Mouse (Mus musculus) large intestine, adult 2 months (tissue): ENCODE measurements around the gene Drg1. TPM values are rescaled to one million over a fixed set of nuclear protein-coding genes. Genes with fewer than 3 reads are reported as not detected.

Source experiments
- DNase-seq: peaks from one replicate; pipeline ENCODE4 v3.0.0-alpha.2; 2012; ENCODE audit warnings: low read depth, low spot score
- WGBS: fragments of 180-500 bp; shearing (Covaris S2); methylation state at CpG from one replicate; pipeline ENCODE4 v1.1.7; 2018; 5-methylcytosine and 5-hydroxymethylcytosine counted together
- polyA plus RNA-seq: library from polyadenylated mRNA; depleted of rRNA; stranded (reverse); fragments of >200 nt; gene quantifications from 2 replicates; pipeline ENCODE4 v1.2.3, GENCODE M21; 2012

Drg1 gene
- polyA plus RNA-seq, 1 experiment: 20.2 TPM

DNA sequence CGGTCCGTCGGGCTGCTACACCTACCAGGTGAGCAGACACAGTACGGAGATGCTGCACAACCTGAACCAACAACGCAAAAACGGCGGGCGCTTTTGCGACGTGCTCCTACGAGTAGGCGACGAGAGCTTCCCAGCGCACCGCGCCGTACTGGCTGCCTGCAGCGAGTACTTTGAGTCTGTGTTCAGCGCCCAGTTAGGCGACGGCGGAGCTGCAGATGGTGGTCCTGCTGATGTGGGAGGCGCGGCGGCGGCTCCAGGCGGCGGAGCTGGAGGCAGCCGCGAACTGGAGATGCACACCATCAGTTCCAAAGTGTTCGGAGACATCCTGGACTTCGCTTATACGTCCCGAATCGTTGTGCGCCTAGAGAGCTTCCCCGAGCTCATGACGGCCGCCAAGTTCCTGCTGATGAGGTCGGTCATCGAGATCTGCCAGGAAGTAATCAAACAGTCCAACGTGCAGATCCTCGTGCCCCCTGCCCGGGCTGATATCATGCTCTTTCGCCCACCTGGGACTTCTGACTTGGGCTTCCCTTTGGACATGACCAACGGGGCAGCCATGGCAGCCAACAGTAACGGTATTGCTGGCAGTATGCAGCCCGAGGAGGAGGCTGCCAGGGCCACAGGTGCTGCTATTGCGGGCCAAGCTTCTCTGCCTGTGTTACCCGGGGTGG lies 24.6 kb upstream of the Drg1 start:
- WGBS: under 1% methylated on average over 50 of the region's 50 CpGs
- no peak for DNase-seq

DNA sequence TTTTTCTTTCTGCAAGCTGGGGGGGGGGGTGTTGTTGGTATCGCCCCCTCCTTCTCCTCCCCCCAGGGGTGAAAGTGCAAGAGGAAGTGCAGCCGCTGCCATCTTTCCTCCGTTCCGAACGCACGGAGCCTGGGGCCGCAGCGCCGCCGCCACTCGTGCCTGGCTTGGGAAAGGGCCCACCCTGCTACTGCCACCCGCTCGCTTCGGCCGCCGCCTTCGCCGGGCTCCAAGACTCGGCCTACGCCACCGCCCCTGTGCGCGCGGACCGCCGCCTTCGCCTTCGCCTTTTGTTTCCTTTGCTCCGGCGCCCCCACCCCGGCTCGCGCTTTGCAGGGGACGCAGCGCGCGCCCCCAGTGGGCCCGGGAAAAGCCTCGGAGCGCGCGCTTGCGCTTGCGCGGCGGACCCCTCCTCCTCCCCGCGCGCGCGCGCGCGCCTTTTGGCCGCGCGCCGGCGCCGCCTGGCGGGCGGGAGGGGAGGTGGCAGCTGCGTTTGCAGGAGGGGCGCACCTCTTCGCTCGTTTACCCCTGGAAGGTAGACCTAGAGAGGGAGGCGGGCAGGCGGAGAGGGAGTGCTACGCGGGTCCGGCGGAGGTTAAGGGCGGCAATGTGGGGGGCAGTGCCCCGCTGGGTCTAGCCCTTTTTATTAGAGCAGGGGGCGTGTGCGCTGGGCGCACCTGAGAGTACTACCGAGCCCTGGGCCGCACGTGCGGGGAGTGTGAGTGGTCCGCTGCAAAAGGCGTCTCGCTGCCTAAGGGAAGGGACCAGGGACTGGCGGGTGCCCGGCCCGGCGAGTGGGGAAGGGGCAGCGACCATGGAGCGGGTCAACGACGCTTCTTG lies 23.8 kb upstream of the Drg1 start:
- 1% methylated on average over 91 of the region's 92 CpGs for WGBS

DNA sequence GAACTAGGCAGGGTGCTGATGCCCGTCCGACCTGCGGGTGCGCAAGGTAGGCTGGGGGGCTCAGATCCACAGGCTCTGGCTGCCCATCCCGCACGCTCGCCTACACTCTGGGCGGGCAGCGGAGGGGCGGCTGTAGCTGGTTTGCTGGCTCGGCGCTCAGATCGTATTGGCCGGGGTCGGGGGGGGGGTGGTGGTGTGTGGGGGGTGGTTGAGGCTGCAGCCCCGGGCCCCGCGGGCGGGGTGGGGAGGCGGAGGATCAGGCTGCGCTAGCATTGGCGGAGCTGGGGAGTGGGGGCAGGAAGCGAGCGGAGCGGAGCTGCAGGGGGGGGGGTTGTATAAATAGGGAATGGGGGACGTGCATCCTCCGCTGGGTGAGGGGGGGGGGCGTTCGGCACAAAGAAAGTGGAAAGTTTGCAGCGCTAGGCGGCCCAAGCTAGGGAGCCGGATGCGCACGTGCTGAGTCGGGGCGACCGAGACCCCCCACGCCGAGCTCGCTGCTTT lies 23.1 kb upstream of the Drg1 start:
- WGBS: 1% methylated on average over 37 of the region's 40 CpGs
- DNase-seq: no peak

More for the DNA sequence above, 23.8 kb upstream of the Drg1 start:
- DNase-seq: no peak

DNA sequence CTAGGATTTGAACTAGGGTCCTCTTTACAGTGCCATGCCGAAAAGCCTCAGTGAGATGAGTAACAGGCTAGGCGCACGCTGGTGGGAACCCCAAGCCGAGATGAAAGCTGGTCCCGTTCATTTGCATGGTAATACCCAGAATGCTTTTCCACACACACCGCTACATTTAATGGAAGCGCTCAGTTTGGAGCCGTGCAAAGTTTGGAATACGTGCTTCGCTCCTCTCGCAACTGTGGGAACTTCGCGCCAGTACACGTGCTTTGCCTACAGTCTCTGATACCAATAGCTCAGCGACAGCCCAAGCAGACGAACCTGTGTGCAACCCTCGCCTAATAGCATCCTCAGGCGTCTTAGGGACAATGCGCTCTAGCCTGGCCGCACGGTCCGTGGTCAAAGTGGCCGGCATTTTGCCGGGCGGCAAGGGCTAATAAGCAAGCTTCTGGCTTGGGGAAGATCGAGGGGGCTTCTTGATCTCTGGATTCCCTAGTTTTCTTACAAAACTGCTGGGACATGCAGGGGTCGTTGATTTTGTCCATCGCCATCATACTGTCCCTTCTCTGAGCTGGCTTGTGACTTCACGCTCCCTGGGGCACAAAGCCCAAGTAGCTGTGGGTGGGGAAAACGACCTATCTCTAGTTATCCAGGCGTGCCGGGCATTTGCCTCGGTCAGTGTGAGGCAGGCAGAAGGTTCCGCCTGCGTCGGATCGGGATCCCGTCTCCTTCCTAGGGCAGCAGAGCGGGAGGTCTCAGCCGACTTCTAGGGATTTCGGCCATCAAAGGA lies 22.5 kb upstream of the Drg1 start, which contains the start of gene Patz1:
TSS of gene Patz1 (plus strand) at position 354 of the 781 bp plus-strand sequence.
- WGBS: under 1% methylated on average over 41 of the region's 41 CpGs
- DNase-seq: no peak

- no peak for DNase-seq
- 64% methylated on average over 5 of the region's 5 CpGs for WGBS
Measured at GRCm38 (mm10) chr11:3287921-3288320, 21.7 kb upstream of the Drg1 start.

DNA sequence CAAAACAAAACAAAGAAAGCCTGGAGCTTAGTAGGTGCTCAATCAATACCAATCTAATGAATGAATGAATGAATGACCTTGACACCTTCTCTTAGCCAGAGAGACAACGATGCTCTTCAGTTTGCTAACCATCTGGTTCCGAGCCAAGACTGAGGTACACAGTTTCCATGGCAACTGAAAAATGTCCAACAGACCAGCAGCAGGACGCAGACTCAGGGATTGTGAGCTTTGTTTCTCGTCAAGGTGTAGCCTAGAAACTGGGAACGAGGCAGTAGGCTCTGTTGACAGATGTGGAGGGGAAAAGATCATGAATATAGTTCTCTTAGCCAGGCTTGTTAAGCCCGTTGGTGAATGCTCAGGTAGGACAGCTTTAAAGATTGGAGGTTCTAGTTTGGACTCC lies 20.9 kb upstream of the Drg1 start:
- no peak for DNase-seq
- 44% methylated on average over 6 of the region's 6 CpGs for whole genome bisulfite sequencing

DNA sequence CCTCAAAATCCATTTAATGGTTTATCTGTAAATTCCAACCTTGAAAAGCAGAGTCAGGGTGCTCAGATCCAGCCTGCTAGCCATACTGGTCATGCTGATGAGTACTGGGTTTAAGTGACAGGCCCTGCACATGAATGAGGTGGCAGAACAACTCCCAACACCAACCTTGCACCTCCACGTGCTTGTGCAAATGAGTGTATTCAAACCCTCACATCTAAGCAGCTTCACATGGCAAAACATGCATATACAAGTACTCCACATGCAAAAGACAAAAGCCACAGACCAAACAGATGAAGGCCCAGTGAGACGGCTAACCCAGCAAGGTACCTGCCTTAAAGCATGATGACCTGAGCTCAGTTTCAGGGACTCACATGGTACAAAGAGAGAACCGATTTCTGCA lies 19.7 kb upstream of the Drg1 start:
- WGBS: 77% methylated on average over 3 of the region's 3 CpGs
- DNase-seq: no peak

- no peak for DNase-seq
- 96% methylated on average over 6 of the region's 6 CpGs for WGBS
Measured at GRCm38 (mm10) chr11:3283645-3284044, 17.4 kb upstream of the Drg1 start.

- no peak for DNase-seq
- 85% methylated on average over 6 of the region's 6 CpGs for WGBS
Measured at GRCm38 (mm10) chr11:3282887-3283286, 16.7 kb upstream of the Drg1 start.

DNA sequence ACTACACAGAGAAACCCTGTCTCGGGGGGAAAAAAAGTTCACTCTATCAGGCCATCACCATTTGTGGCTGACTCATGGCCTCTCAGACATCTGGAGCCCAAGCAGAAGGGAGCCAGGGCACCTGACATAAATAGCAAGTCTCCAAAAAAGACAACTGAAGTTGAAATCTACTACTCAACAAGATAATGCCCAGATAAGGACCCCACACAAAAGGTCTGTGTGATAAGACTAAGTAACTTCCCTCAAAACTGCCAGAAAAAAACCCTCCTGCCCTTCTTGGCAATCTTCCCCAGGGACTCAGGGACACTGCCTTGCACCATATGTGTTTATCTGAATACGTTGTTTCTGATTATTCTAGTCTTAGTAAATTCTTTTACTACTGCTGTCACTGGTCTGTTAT lies 13.5 kb upstream of the Drg1 start:
- DNase-seq: no peak
- 78% methylated on average over 2 of the region's 2 CpGs for WGBS

- DNase-seq: no peak
- WGBS: 56% methylated on average over 5 of the region's 5 CpGs
Measured at GRCm38 (mm10) chr11:3278351-3278750, 12.1 kb upstream of the Drg1 start.

GRCm38 (mm10) chr11:3269241-3269640 lies 3.0 kb upstream of the Drg1 start:
- no peak for DNase-seq
- WGBS: 49% methylated on average over 4 of the region's 4 CpGs

GRCm38 (mm10) chr11:3267133-3267532 lies 918 bp upstream of the Drg1 start:
- WGBS: 35% methylated on average over 7 of the region's 7 CpGs
- no peak for DNase-seq

GRCm38 (mm10) chr11:3265291-3266078 lies 730 bp downstream of the Drg1 start:
- WGBS: 2% methylated on average over 26 of the region's 26 CpGs
- DNase-seq: no peak

GRCm38 (mm10) chr11:3259537-3259936 lies 6.7 kb downstream of the Drg1 start:
- no peak for DNase-seq
- 88% methylated on average over 1 of the region's 1 CpGs for WGBS

GRCm38 (mm10) chr11:3247387-3247786 lies 18.8 kb downstream of the Drg1 start:
- 49% methylated on average over 2 of the region's 2 CpGs for whole genome bisulfite sequencing
- DNase-seq: no peak

- 85% methylated on average over 4 of the region's 4 CpGs for WGBS
- DNase-seq: no peak
Measured at GRCm38 (mm10) chr11:3243771-3244170, 22.4 kb downstream of the Drg1 start.

DNA sequence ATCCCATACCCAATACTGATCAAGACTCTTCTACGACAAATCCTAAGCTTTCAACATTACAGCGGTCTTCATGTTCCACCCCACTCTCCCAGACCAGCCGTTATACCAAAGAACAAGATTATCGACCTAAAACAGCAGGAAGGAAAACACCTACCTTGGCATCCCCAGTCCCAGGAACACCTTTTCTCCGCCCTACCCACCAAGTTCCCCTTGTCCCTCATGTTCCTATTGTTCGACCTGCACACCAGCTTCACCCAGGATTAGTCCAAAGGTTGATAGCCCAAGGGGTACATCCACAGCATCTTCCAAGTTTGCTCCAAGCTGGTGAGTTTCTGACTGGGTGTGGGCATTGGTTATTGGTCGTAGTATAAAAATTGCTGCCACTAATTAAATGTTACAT lies 23.8 kb downstream of the Drg1 start:
- 92% methylated on average over 7 of the region's 7 CpGs for WGBS
- DNase-seq: no peak

- DNase-seq: no peak
- WGBS: 43% methylated on average over 5 of the region's 5 CpGs
Measured at GRCm38 (mm10) chr11:3235277-3235676, 30.9 kb downstream of the Drg1 start.
